Mouse (Mus musculus): ENCODE measurements around the gene Gm3625. TPM values are rescaled to one million over a fixed set of nuclear protein-coding genes. Genes with fewer than 3 reads are reported as not detected.

Gm3625 gene
- polyA plus RNA-seq, 2 experiments: not detected

GRCm38 (mm10) chr12:4547557-4547956, 45.2 kb downstream of the Gm3625 start:
- Histone ChIP-seq H3K9me3 (ENCODE audit: control insufficient read depth, low read length) (no peaks in the 10 kb centered on the region), H3K27ac (replicated peaks; ENCODE audit: low read depth, low read length) (no peak overlapping the region), H3K9ac (ENCODE audit: low read depth, low read length, severe bottlenecking) (no peak overlapping the region), H3K27me3 (ENCODE audit: control insufficient read depth, insufficient read depth, low read length) (no peaks in the 10 kb centered on the region), H3K4me1 (ENCODE audit: control insufficient read depth, insufficient read depth, low read length) (peaks cover 13% of the 10 kb centered on the region), H3K4me2 (replicated peaks; ENCODE audit: low read depth, low read length, severe bottlenecking) (no peak overlapping the region), H3K4me3 (replicated peaks; ENCODE audit: low read length) (no peak overlapping the region), H3K36me3 (ENCODE audit: control insufficient read depth, insufficient read depth, low read length) (no peaks in the 10 kb centered on the region)
- ATAC-seq (ENCODE audit: low FRiP score, low read depth) (peak; percentile 54; the same call in 1 of the 2 replicates), DNase-seq (ENCODE audit: low spot score) (peak; percentile 37)
- 49% methylated on average over 14 of the region's 14 CpGs for WGBS
- TF ChIP-seq POLR2A (IDR thresholded peaks at IDR 0.05; ENCODE audit: borderline replicate concordance, extremely low read depth, insufficient read depth, insufficient read length): no peak

GRCm38 (mm10) chr12:4546491-4546890, 46.2 kb downstream of the Gm3625 start:
- Histone ChIP-seq H3K27ac (replicated peaks; ENCODE audit: low read depth, low read length) (0 out of 2 replicates have a peak overlapping the region, but pooled peaks have one; percentile 1), H3K9ac (ENCODE audit: low read depth, low read length, severe bottlenecking) (no peak overlapping the region), H3K4me3 (replicated peaks; ENCODE audit: low read length) (no peak overlapping the region), H3K9me3 (ENCODE audit: control insufficient read depth, low read length) (no peaks in the 10 kb centered on the region), H3K36me3 (ENCODE audit: control insufficient read depth, insufficient read depth, low read length) (no peaks in the 10 kb centered on the region), H3K27me3 (ENCODE audit: control insufficient read depth, insufficient read depth, low read length) (no peaks in the 10 kb centered on the region), H3K4me1 (ENCODE audit: control insufficient read depth, insufficient read depth, low read length) (peaks cover 10% of the 10 kb centered on the region), H3K4me2 (replicated peaks; ENCODE audit: low read depth, low read length, severe bottlenecking) (no peak overlapping the region)
- DNase-seq (ENCODE audit: low spot score): peak; percentile 82
- TF ChIP-seq POLR2A (IDR thresholded peaks at IDR 0.05; ENCODE audit: borderline replicate concordance, extremely low read depth, insufficient read depth, insufficient read length): no peak
- WGBS: 30% methylated on average over 5 of the region's 5 CpGs
- peak; percentile 68 for ATAC-seq (ENCODE audit: low FRiP score, low read depth)

GRCm38 (mm10) chr12:4545425-4545824, 47.3 kb downstream of the Gm3625 start:
- DNase-seq (ENCODE audit: low spot score) (no peak), ATAC-seq (ENCODE audit: low FRiP score, low read depth) (no peak)
- Histone ChIP-seq H3K36me3 (ENCODE audit: control insufficient read depth, insufficient read depth, low read length) (no peaks in the 10 kb centered on the region), H3K9ac (ENCODE audit: low read depth, low read length, severe bottlenecking) (no peak overlapping the region), H3K9me3 (ENCODE audit: control insufficient read depth, low read length) (no peaks in the 10 kb centered on the region), H3K4me2 (replicated peaks; ENCODE audit: low read depth, low read length, severe bottlenecking) (no peak overlapping the region), H3K4me3 (replicated peaks; ENCODE audit: low read length) (no peak overlapping the region), H3K27me3 (ENCODE audit: control insufficient read depth, insufficient read depth, low read length) (no peaks in the 10 kb centered on the region), H3K4me1 (ENCODE audit: control insufficient read depth, insufficient read depth, low read length) (peaks cover 10% of the 10 kb centered on the region), H3K27ac (replicated peaks; ENCODE audit: low read depth, low read length) (no peak overlapping the region)
- TF ChIP-seq POLR2A (IDR thresholded peaks at IDR 0.05; ENCODE audit: borderline replicate concordance, extremely low read depth, insufficient read depth, insufficient read length): no peak

GRCm38 (mm10) chr12:4544400-4544919, 48.3 kb downstream of the Gm3625 start:
- H3K4me3 ChIP-seq (replicated peaks; ENCODE audit: low read length): no peak overlapping the region
- H3K27me3 ChIP-seq (ENCODE audit: control insufficient read depth, insufficient read depth, low read length): no peaks in the 10 kb centered on the region
- no peaks in the 10 kb centered on the region for H3K9me3 ChIP-seq (ENCODE audit: control insufficient read depth, low read length)
- WGBS: 94% methylated on average over 5 of the region's 5 CpGs
- no peak overlapping the region for H3K27ac ChIP-seq (replicated peaks; ENCODE audit: low read depth, low read length)
- TF ChIP-seq POLR2A (IDR thresholded peaks at IDR 0.05; ENCODE audit: borderline replicate concordance, extremely low read depth, insufficient read depth, insufficient read length): no peak
- no peak overlapping the region for H3K4me2 ChIP-seq (replicated peaks; ENCODE audit: low read depth, low read length, severe bottlenecking)
- no peak for DNase-seq (ENCODE audit: low spot score)
- H3K9ac ChIP-seq (ENCODE audit: low read depth, low read length, severe bottlenecking): no peak overlapping the region
- ATAC-seq (ENCODE audit: low FRiP score, low read depth): no peak
- peaks cover 10% of the 10 kb centered on the region for H3K4me1 ChIP-seq (ENCODE audit: control insufficient read depth, insufficient read depth, low read length)
- H3K36me3 ChIP-seq (ENCODE audit: control insufficient read depth, insufficient read depth, low read length): no peaks in the 10 kb centered on the region

Other genes starting within 250 kb of the Gm3625 start
- gene Ncoa1, start 115.7 kb downstream of the Gm3625 start, polyA plus RNA-seq (2012; rRNA removed): 26.9 and 33.8 TPM in 2 replicates
- 23.0 and 26.3 TPM in 2 replicates for gene Ncoa1, start 115.7 kb downstream of the Gm3625 start, polyA plus RNA-seq (2014; fragmentation: Nextera tagmentation; extraction: Ambion mirVana)
- gene Itsn2, start 289 bp downstream of the Gm3625 start, polyA plus RNA-seq (2012; rRNA removed): 31.1 and 33.2 TPM in 2 replicates
- 42.6 and 49.3 TPM in 2 replicates for gene Itsn2, start 289 bp downstream of the Gm3625 start, polyA plus RNA-seq (2014; fragmentation: Nextera tagmentation; extraction: Ambion mirVana)
- 1.8 and 1.9 TPM in 2 replicates for gene Fam228a, start 145.5 kb upstream of the Gm3625 start, polyA plus RNA-seq (2012; rRNA removed)
- gene Fam228a, start 145.5 kb upstream of the Gm3625 start, polyA plus RNA-seq (2014; fragmentation: Nextera tagmentation; extraction: Ambion mirVana): 0.55 and 0.77 TPM in 2 replicates
- 2.4 and 2.7 TPM in 2 replicates for gene Pfn4, start 176.1 kb upstream of the Gm3625 start, polyA plus RNA-seq (2012; rRNA removed)
- gene Pfn4, start 176.1 kb upstream of the Gm3625 start, polyA plus RNA-seq (2014; fragmentation: Nextera tagmentation; extraction: Ambion mirVana): 3.8 and 4.8 TPM in 2 replicates
- gene Fam228b, start 176.3 kb upstream of the Gm3625 start, polyA plus RNA-seq (2012; rRNA removed): 8.7 and 8.8 TPM in 2 replicates
- 4.8 TPM in 2 replicates for gene Fam228b, start 176.3 kb upstream of the Gm3625 start, polyA plus RNA-seq (2014; fragmentation: Nextera tagmentation; extraction: Ambion mirVana)
- 103 and 179 TPM in 2 replicates for gene Sf3b6, start 224.6 kb upstream of the Gm3625 start, polyA plus RNA-seq (2012; rRNA removed)
- 307 and 310 TPM in 2 replicates for gene Sf3b6, start 224.6 kb upstream of the Gm3625 start, polyA plus RNA-seq (2014; fragmentation: Nextera tagmentation; extraction: Ambion mirVana)
- gene Fkbp1b, start 248.7 kb upstream of the Gm3625 start, polyA plus RNA-seq (2012; rRNA removed): 21.0 and 21.7 TPM in 2 replicates
- gene Fkbp1b, start 248.7 kb upstream of the Gm3625 start, polyA plus RNA-seq (2014; fragmentation: Nextera tagmentation; extraction: Ambion mirVana): 16.4 and 18.2 TPM in 2 replicates